Mouse (Mus musculus) CH12.LX (cell line): ENCODE results near the gene Ttll7.

Experiments used
- CTCF ChIP-seq, 2 experiments: IDR thresholded peaks in 1 of 2; conservative IDR thresholded peaks in 1 of 2; 2 replicates each; pipeline ENCODE4 v1.5.1; 2011 to 2012; ENCODE audit warnings: low read depth in 2 of 2, low read length in 2 of 2, improper control_type of control experiment in 1 of 2, inconsistent platforms in 1 of 2, mild to moderate bottlenecking in 1 of 2, moderate library complexity in 1 of 2
- ELF1 ChIP-seq: IDR thresholded peaks from 2 replicates; pipeline ENCODE4 v1.6.1; 2014; ENCODE audit warnings: low read depth, mild to moderate bottlenecking, inconsistent platforms, low read length, improper control_type of control experiment
- EP300 ChIP-seq: IDR thresholded peaks from 2 replicates; pipeline ENCODE4 v1.6.1; 2011; ENCODE audit warnings: low read length, improper control_type of control experiment
- MAFK ChIP-seq: IDR thresholded peaks from 2 replicates; pipeline ENCODE4 v1.6.1; 2011; ENCODE audit warnings: low read length, improper control_type of control experiment; ENCODE audit not compliant: insufficient replicate concordance
- POLR2A ChIP-seq: IDR thresholded peaks from 2 replicates; pipeline ENCODE4 v1.6.1; 2011; ENCODE audit warnings: low read depth, mild to moderate bottlenecking, improper control_type of control experiment, low read length
- ZMIZ1 ChIP-seq: IDR thresholded peaks from 2 replicates; pipeline ENCODE4 v1.6.1; 2012; ENCODE audit warnings: low read depth, mild to moderate bottlenecking, inconsistent platforms, low read length, improper control_type of control experiment

DNA sequence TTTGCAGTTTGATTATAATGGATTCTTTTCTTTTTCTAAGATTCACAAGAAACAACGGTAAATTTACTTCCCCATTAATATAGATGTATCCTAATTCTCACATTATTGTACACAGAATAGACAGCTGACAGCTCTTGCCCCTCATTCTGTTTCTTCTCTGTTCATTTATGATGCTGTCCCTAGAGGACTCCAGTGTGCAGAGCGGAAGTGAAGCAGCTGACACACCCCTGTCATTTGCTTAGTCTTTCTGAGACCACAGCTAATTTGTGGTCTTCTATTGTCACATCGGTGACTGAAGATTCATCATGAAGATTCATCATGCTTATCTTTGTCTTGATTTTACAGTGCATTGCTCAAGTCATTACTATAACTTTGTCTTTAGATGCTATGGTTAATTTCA lies 126.1 kb downstream of the Ttll7 start:
- no peak for TF ChIP-seq EP300
- no peak for TF ChIP-seq ZMIZ1
- no peak for TF ChIP-seq CTCF (conservative IDR thresholded peaks at IDR 0.05 in 1 of 2, IDR thresholded peaks at IDR 0.05 in 1 of 2; ENCODE audit: low read depth in 2 of 2, low read length in 2 of 2)
- TF ChIP-seq ELF1: 0 out of 2 replicates have a peak, but pooled peaks have one; percentile 45
- TF ChIP-seq POLR2A: no peak
- no peak for TF ChIP-seq MAFK
